Mouse (Mus musculus): ENCODE data around the gene Hsd17b7. TPM values are rescaled to one million over a fixed set of nuclear protein-coding genes. Genes with fewer than 3 reads are reported as not detected.

The Hsd17b7 gene
- polyA plus RNA-seq, 1 experiment: 12.0 TPM

Other genes with a start within 250 kb of the Hsd17b7 start
- 4.8 and 5.6 TPM in 2 replicates for gene Rgs4, start 221.6 kb downstream of the Hsd17b7 start, polyA plus RNA-seq (2012; rRNA removed)
- gene Ccdc190, start 40.6 kb downstream of the Hsd17b7 start, polyA plus RNA-seq (2012; rRNA removed): 0.24 TPM in 2 replicates
- gene Ddr2, start 141.5 kb upstream of the Hsd17b7 start, polyA plus RNA-seq (2012; rRNA removed): 25.4 and 27.3 TPM in 2 replicates
- gene Uap1, start 205.7 kb upstream of the Hsd17b7 start, polyA plus RNA-seq (2012; rRNA removed): 32.8 and 33.0 TPM in 2 replicates
- 16.7 and 17.0 TPM in 2 replicates for gene Uhmk1, start 246.2 kb upstream of the Hsd17b7 start, polyA plus RNA-seq (2012; rRNA removed)

All from gonadal fat pad, adult 2 months (tissue).